Comparison of ENCODE assay signal across 8 mouse cellular contexts in the genomic region with DNA sequence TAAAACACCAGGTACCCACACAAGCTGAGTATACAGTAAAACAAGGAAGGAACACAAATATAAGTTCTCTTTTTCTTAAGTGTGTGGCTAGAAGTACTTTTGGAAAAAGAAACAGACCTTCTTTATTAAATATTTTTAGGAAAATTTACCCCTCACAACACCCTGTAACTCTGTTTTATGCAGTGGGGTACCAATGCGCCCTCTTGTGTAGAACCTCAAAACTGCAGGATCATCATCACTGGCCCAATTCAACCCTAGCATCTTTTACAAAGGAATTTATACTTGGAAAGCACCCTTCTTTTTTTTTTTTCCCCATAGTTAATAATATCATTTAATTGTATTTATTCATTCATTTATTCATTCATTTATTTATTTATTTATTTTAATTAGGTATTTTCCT.
DNase-seq lines count a peak whose midpoint lies in the region.
"Had no signal": no experiment of that assay in that cellular context is flagged by ENCODE, and none has a peak within 500 bp of the region (broad histone marks: within the 10 kb centered on the region; RNA-seq: fewer than 3 reads in every experiment).

No protein-coding gene starts in this region.

- peak; percentile 38 for DNase-seq in kidney, postnatal 10 days
- no peak for DNase-seq in kidney, adult 18-20 months
- peak; percentile 32 for DNase-seq in A20 (ENCODE audit: low read depth, low spot score)
- peak; percentile 6 for DNase-seq in Muller cell, postnatal 12 days (ENCODE audit: inconsistent ontology term)
- peak; percentile 40 for DNase-seq in forelimb bud, embryonic 11.5 days (ENCODE audit: low read depth, low spot score)
- no peak for DNase-seq in adrenal gland, postnatal 4 days (ENCODE audit: low spot score in 2 of 2)
- no peak for DNase-seq in gastrocnemius, postnatal 4 days (ENCODE audit: low spot score in 2 of 2)
- DNase-seq: adrenal gland, adult 8-10 months had no signal

Comparison
In these comparisons a context has a peak if more than half of its experiments do, and no peak if none do; other contexts are left out.
1. DNase-seq: peak in kidney, postnatal 10 days (single experiment), A20 (single experiment), Muller cell, postnatal 12 days (single experiment) and forelimb bud, embryonic 11.5 days (single experiment); none in kidney, adult 18-20 months (single experiment), adrenal gland, postnatal 4 days (0 of 2) and gastrocnemius, postnatal 4 days (0 of 2).